Mouse (Mus musculus): ENCODE measurements around the gene Nme7. TPM values are rescaled to one million over a fixed set of nuclear protein-coding genes. Genes with fewer than 3 reads are reported as not detected.

The Nme7 gene
- 10 to 100 TPM; 13.8 to 23.0 TPM for polyA plus RNA-seq (2017; shearing (Covaris generic))

GRCm38 (mm10) chr1:164303821-164304220 is at the start of gene Nme7:
Gene Nme7, plus strand, starts transcription at chr1:164304121.

GRCm38 (mm10) chr1:164275455-164275954 is 28.4 kb upstream of the Nme7 start, which contains the start of gene Ccdc181:
Gene Ccdc181, plus strand, starts transcription at chr1:164275585.

GRCm38 (mm10) chr1:164307124-164307751 is 3.3 kb downstream of the Nme7 start, which contains the start of gene Blzf1:
Gene Blzf1, minus strand, starts transcription at chr1:164307489.

GRCm38 (mm10) chr1:164458245-164458613 is 154.3 kb downstream of the Nme7 start, which contains the start of gene Atp1b1:
Gene Atp1b1, minus strand, starts transcription at chr1:164458355.

Other genes with a start within 250 kb of the Nme7 start
- gene Sell, start 242.1 kb upstream of the Nme7 start, polyA plus RNA-seq (2017; shearing (Covaris generic)) = 100 to 1,000 TPM; 502 to 585 TPM
- 1 to 10 TPM; 1.4 to 2.2 TPM for gene Selp, start 188.9 kb upstream of the Nme7 start, polyA plus RNA-seq (2017; shearing (Covaris generic))
- under 1 TPM in 1 of 2 experiments, not detected in 1; 0.16 TPM for gene F5, start 152.3 kb upstream of the Nme7 start, polyA plus RNA-seq (2017; shearing (Covaris generic))
- 1 to 10 TPM; 6.0 to 7.6 TPM for gene Slc19a2, start 55.1 kb upstream of the Nme7 start, polyA plus RNA-seq (2017; shearing (Covaris generic))
- 10 to 100 TPM in 1 of 2 experiments, 1 to 10 TPM in 1; 8.4 to 10.8 TPM for gene Ccdc181, start 28.5 kb upstream of the Nme7 start, polyA plus RNA-seq (2017; shearing (Covaris generic))
- gene Blzf1, start 3.4 kb downstream of the Nme7 start, polyA plus RNA-seq (2017; shearing (Covaris generic)) = 10 to 100 TPM; 15.5 to 15.7 TPM
- gene Atp1b1, start 154.2 kb downstream of the Nme7 start, polyA plus RNA-seq (2017; shearing (Covaris generic)) = 10 to 100 TPM; 14.4 to 30.3 TPM

Measured in inflammation-experienced regulatory T-cells (primary cell).